Mouse (Mus musculus) hindbrain, embryonic 11.5 days (tissue): Measurements from ENCODE around the gene Scel. TPM values are rescaled to one million over a fixed set of nuclear protein-coding genes. Genes with fewer than 3 reads are reported as not detected.
"Not testable (repeated sequence)": the region's sequence is repeated elsewhere in the genome, so short reads cannot be mapped to it uniquely, and the experiment has no call there.

Source experiments
- ATAC-seq: fragments of 200-750 bp; cut with Nextera tagmentation; 2 replicates; pipeline ENCODE4 v1.8.0; 2017; ENCODE audit warnings: mild to moderate bottlenecking, moderate TSS enrichment, moderate library complexity; ENCODE audit not compliant: low FRiP score
- DNase-seq: peaks from one replicate; pipeline ENCODE4 v3.0.0-alpha.2; 2015; ENCODE audit warnings: low spot score
- H3K27ac ChIP-seq: fragments of 300-500 bp; sonication (generic); 2 replicates; pipeline ENCODE4 v1.5.1; 2014; ENCODE audit warnings: mild to moderate bottlenecking, low read depth, low read length
- H3K27me3 ChIP-seq: fragments of 300-500 bp; sonication (generic); 2 replicates; pipeline ENCODE4 v1.6.1; 2014; ENCODE audit warnings: mild to moderate bottlenecking, low read length, moderate library complexity, mixed read lengths; ENCODE audit not compliant: control insufficient read depth, insufficient read depth
- H3K36me3 ChIP-seq: fragments of 300-500 bp; sonication (generic); 2 replicates; pipeline ENCODE4 v1.6.1; 2014; ENCODE audit warnings: mild to moderate bottlenecking, low read length, moderate library complexity, mixed read lengths; ENCODE audit not compliant: control insufficient read depth, insufficient read depth
- H3K4me1 ChIP-seq: fragments of 300-500 bp; sonication (generic); replicated peaks from 2 replicates; pipeline ENCODE4 v1.6.1; 2014; ENCODE audit warnings: low read length, mixed read lengths; ENCODE audit not compliant: control insufficient read depth, insufficient read depth
- H3K4me2 ChIP-seq: fragments of 300-500 bp; sonication (generic); replicated peaks from 2 replicates; pipeline ENCODE4 v1.6.1; 2014; ENCODE audit warnings: mild to moderate bottlenecking, low read depth, low read length
- H3K4me3 ChIP-seq: fragments of 300-500 bp; sonication (generic); 2 replicates; pipeline ENCODE4 v1.5.1; 2014; ENCODE audit warnings: low read depth, low read length
- H3K9ac ChIP-seq: fragments of 300-500 bp; sonication (generic); 2 replicates; pipeline ENCODE4 v1.6.1; 2014; ENCODE audit warnings: low read depth, low read length
- H3K9me3 ChIP-seq: fragments of 300-500 bp; sonication (generic); 2 replicates; pipeline ENCODE4 v1.6.1; 2016; ENCODE audit warnings: low read length; ENCODE audit not compliant: control insufficient read depth
- WGBS: fragments of 180-500 bp; shearing (Covaris S2); extraction: QIAGEN DNeasy Blood & Tissue Kit; methylation state at CpG from one replicate; pipeline ENCODE4 v1.1.7; 2014; 5-methylcytosine and 5-hydroxymethylcytosine counted together
- polyA plus RNA-seq: library from polyadenylated mRNA; unstranded; fragments of >200 nt; fragmentation: Nextera tagmentation; extraction: Ambion mirVana; gene quantifications from 2 replicates; pipeline ENCODE4 v1.2.1, GENCODE M21; 2014

Gene Scel
- 0.11 and 0.54 TPM in 2 replicates for polyA plus RNA-seq

DNA sequence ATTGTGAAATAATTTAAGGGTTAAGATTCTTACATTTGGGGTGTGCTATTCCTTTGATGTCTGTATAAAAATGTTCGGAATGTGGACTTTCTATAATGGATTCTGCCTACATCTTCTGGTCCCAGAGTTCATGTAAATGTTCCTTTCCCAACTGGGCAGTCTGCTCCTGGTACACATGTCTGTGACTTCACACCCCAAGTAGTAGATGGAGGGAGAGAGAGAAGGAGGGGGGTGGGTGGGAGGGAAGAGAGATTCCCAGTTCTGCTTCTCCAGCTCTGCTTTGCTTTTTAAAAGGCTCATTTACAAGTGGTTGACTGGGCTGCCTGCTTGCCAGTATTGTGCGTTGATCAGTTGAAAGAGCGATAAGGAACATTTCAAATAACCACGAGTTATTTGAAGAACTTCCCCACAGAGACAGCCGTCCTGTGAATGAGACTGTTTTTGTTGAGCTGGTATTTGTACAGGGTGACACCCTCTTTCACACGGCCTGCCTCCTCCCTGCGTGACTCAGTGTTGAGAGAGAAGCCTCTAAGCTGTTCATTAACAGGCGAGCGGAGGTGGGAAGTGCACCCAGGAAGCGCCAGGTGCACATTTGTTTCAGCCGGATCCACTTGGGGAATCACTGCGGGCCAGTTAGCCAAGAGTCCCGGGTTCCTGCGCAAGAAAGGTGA is at the start of gene Scel:
TSS of gene Scel (plus strand) at position 541 of the 671 bp plus-strand sequence.
- DNase-seq, result no peak
- Histone ChIP-seq H3K4me1 (no peaks in the 10 kb centered on the region), H3K9ac (no peak within 1 kb of the TSS), H3K36me3 (no peaks in the 10 kb centered on the region), H3K4me2 (no peak within 1 kb of the TSS), H3K27me3 (no peaks in the 10 kb centered on the region), H3K27ac (no peak within 1 kb of the TSS), H3K9me3 (no peaks in the 10 kb centered on the region), H3K4me3 (no peak within 1 kb of the TSS)
- ATAC-seq, result no peak
- WGBS, result 17% methylated on average over 14 of the region's 14 CpGs

DNA sequence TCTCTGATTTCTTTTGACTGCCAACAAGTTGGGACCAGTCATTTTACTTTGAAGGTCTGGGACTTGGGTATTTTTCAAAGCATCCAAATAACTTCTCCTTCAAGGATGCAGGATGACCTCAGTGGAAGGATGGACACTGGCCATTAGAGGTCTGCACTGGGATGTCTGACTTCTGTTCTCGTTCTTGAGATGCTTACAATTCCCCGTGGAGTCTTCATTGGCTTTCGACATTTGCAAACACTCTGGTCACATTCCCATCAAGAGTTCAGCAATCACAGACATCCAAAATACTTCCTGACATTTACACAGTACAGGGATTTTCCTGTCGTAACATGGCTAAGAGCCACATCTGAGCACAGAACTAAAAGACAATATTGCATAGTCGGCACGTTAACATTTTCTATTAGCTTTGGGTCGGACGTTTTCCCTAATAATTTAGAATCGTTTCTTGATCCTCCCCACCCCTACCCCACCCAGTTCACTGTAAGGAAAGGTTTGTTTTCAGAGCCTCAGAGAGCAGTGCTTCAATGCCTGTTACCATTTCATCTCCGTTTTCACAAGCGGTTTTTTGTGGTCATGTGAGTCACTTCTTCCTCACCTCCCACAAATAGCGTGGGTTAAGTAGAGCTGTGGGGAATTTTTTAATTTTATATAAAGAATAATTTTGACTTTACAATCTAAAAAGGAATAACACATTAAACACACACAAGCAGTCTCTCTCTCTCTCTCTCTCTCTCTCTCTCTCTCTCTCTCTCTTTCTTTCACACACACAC is 44.3 kb upstream of the Scel start:
- no peak for DNase-seq
- H3K27ac ChIP-seq, result no peak overlapping the region
- ATAC-seq, result no peak
- no peak overlapping the region for H3K4me2 ChIP-seq
- no peaks in the 10 kb centered on the region for H3K36me3 ChIP-seq
- no peaks in the 10 kb centered on the region for H3K9me3 ChIP-seq
- WGBS, result 88% methylated on average over 12 of the region's 12 CpGs
- no peak overlapping the region for H3K9ac ChIP-seq
- no peak overlapping the region for H3K4me3 ChIP-seq
- H3K4me1 ChIP-seq, result no peaks in the 10 kb centered on the region
- H3K27me3 ChIP-seq, result no peaks in the 10 kb centered on the region

DNA sequence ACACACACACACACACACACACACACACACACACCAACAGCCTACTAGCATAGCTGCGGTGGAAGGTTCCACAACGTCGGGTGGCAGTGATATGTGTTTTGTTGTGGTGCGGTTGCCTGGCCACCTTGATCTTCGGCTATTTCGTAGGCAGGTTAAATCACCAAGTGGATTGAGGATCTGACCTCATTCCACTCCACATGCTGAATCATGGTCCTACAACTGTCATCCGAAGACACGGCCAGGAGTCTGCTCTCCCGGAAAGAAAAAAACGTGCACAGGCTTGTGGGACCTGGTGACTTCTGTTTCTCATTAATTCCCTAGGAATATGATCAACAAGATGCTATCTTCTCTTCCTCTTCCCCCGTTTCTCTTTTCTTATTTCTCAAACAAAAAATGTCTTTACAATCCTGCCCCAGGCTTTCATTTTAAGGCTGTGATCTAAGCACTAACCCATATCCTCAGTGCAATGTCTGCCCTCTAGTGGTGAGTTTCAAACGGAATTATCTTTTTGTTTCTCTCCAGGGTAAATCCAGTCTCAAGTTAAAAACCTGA is 43.6 kb upstream of the Scel start:
- DNase-seq (peak; percentile 81), ATAC-seq (peak; percentile 68)
- H3K9me3 ChIP-seq, result no peaks in the 10 kb centered on the region
- no peak overlapping the region for H3K27ac ChIP-seq
- H3K9ac ChIP-seq, result no peak overlapping the region
- no peak overlapping the region for H3K4me2 ChIP-seq
- H3K4me3 ChIP-seq, result no peak overlapping the region
- H3K36me3 ChIP-seq, result no peaks in the 10 kb centered on the region
- H3K27me3 ChIP-seq, result no peaks in the 10 kb centered on the region
- WGBS, result 66% methylated on average over 12 of the region's 12 CpGs
- H3K4me1 ChIP-seq, result no peaks in the 10 kb centered on the region

DNA sequence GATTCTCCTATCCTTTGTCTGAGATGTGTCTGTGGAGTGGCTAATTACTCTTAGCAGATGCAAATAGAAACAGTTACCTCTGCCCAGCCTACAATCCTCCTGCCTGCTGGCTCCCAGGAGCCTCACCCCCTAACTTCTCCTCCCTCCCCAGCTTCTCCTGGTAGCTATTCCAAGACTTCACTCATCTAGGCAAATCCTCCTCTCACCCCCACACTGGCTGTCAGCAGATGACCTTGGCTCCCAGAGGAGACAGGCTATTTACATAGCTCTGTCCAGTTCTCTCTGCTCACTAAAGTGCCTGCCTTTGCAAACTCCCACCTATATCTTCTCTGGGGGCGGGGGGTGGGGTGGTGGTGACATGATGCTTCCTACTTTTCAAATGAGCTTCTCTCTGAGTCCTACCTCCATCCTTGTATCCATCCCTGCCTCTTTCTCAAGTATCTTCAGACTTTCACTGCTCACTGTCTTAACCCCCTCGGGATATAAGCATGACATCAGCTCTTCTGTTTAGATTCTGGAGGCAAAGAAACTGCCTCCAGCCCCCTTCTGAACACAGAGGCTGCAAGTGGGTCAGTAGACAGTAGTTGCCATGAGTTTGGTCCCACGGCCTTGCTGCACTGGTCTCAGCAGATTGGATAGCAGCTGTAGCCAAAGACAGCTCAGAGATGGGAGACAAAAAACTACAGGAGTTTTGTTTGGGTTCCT is 41.9 kb upstream of the Scel start:
- peak; percentile 17; the same call in 1 of the 2 replicates for ATAC-seq
- no peaks in the 10 kb centered on the region for H3K27me3 ChIP-seq
- no peak overlapping the region for H3K4me3 ChIP-seq
- H3K27ac ChIP-seq, result no peak overlapping the region
- WGBS, result 55% methylated on average over 3 of the region's 3 CpGs
- no peaks in the 10 kb centered on the region for H3K36me3 ChIP-seq
- no peak overlapping the region for H3K4me2 ChIP-seq
- H3K4me1 ChIP-seq, result no peaks in the 10 kb centered on the region
- H3K9ac ChIP-seq, result no peak overlapping the region
- DNase-seq, result no peak
- no peaks in the 10 kb centered on the region for H3K9me3 ChIP-seq

DNA sequence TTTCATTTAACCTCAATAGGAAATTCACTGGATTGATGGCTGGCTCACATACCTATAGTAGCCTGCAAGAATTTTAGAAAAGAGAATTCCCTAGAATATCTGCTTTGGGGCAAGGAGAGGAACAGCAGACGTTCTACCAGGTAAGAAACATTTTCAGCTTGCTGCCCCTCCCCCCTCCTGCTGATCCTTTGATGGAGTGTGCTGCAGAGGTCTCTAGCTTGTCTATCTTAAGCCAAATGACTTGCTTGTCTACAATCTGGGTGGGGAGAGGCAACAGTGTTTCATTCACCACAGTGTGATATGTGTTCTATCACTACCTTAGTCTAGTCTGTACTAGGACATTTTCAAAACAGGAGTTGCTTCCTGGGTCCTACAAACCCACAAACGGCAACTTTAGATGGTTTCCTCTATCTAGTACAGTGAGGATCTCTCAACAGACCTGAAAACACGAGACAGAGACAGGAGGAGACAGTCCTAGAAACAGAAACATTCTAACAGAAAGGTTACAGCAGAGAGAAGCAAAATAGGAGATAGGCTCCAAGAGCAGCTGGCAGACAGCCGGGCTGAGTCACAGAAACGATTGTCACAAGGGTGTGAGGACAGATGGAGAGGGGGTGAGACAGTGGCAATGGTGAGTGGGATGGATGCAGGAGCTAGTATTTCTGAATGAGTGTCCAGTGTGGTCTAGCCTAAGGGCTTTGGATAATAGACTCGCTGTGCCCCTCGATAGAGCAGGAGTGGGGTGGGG is 41.2 kb upstream of the Scel start:
- Histone ChIP-seq H3K4me1 (no peaks in the 10 kb centered on the region), H3K27ac (no peak overlapping the region), H3K9me3 (no peaks in the 10 kb centered on the region), H3K36me3 (no peaks in the 10 kb centered on the region), H3K9ac (no peak overlapping the region), H3K4me2 (no peak overlapping the region), H3K4me3 (no peak overlapping the region), H3K27me3 (no peaks in the 10 kb centered on the region)
- WGBS, result 58% methylated on average over 7 of the region's 7 CpGs
- ATAC-seq (peak; percentile 48; the same call in 1 of the 2 replicates), DNase-seq (no peak)

DNA sequence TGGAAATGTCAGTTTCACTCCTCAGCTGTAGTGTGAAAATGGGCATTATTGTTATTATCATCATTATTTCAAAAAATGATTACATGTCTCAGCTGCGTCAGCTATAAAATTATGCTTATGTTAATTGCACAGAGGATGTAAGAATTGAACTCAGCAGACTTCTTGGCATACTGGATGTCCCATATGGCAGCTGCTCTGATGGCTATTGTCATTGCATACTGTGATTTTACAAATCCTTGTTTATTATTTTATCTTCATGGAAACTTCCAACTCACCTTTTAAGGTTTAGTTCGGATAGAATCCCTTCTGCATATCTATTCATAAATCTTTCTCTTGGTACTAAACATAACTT is 40.6 kb upstream of the Scel start:
- no peaks in the 10 kb centered on the region for H3K27me3 ChIP-seq
- no peak for DNase-seq

DNA sequence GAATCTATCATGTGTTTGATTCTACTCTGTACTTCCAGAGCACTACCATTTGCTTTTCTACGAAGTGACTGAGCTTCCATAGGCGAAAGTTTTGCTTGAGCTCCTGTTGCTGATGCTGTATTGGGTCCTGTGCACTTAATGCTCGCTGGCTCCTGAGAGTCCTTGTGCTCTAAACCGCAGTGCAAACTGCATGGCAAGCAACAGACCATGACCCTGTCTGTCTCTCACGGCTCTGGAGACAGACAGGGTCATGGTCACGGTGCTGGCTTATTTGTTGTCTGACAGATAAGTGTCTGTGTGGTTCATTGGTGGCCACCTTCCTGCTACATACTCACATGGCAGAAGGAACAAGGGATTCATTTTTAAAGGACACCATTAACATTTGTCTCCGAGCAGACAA is 37.8 kb upstream of the Scel start:
- WGBS, result 71% methylated on average over 7 of the region's 7 CpGs
- H3K9me3 ChIP-seq, result no peaks in the 10 kb centered on the region
- no peak overlapping the region for H3K4me2 ChIP-seq
- no peaks in the 10 kb centered on the region for H3K36me3 ChIP-seq
- no peak overlapping the region for H3K9ac ChIP-seq
- H3K27ac ChIP-seq, result no peak overlapping the region
- H3K4me3 ChIP-seq, result no peak overlapping the region
- DNase-seq (no peak), ATAC-seq (no peak)
- no peaks in the 10 kb centered on the region for H3K27me3 ChIP-seq
- H3K4me1 ChIP-seq, result no peaks in the 10 kb centered on the region

More for the DNA sequence above, 40.6 kb upstream of the Scel start:
- Histone ChIP-seq H3K36me3 (no peaks in the 10 kb centered on the region), H3K4me3 (no peak overlapping the region), H3K27ac (no peak overlapping the region), H3K9me3 (no peaks in the 10 kb centered on the region), H3K4me1 (no peaks in the 10 kb centered on the region), H3K4me2 (no peak overlapping the region), H3K9ac (no peak overlapping the region)
- WGBS, result 89% methylated on average over 2 of the region's 2 CpGs
- no peak for ATAC-seq

DNA sequence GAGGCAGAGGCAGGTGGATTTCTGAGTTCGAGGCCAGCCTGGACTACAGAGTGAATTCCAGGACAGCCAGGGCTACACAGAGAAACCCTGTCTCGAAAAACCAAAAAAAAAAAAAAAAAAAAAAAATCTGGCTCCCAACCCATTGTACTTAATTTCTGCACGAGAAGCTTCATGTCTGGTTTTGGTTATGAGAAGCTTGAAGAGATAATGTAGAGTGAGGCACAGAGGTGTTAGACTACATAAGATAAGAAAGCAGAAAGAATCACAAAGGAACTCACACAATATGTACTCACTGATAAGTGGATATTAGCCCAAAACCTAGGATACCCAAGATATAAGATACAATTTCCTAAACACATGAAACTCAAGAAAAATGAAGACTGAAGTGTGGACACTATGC is 36.9 kb upstream of the Scel start:
- not testable (repeated sequence) for H3K36me3 ChIP-seq, DNase-seq, H3K9me3 ChIP-seq, H3K9ac ChIP-seq, H3K4me2 ChIP-seq, H3K27ac ChIP-seq, H3K4me1 ChIP-seq, ATAC-seq, H3K4me3 ChIP-seq, H3K27me3 ChIP-seq
- WGBS, result 80% methylated on average over 3 of the region's 3 CpGs
